Mouse (Mus musculus): ENCODE measurements around the gene Mms22l.
"Not testable (repeated sequence)": the region's sequence is repeated elsewhere in the genome, so short reads cannot be mapped to it uniquely, and the experiment has no call there.

Gene Mms22l

DNA sequence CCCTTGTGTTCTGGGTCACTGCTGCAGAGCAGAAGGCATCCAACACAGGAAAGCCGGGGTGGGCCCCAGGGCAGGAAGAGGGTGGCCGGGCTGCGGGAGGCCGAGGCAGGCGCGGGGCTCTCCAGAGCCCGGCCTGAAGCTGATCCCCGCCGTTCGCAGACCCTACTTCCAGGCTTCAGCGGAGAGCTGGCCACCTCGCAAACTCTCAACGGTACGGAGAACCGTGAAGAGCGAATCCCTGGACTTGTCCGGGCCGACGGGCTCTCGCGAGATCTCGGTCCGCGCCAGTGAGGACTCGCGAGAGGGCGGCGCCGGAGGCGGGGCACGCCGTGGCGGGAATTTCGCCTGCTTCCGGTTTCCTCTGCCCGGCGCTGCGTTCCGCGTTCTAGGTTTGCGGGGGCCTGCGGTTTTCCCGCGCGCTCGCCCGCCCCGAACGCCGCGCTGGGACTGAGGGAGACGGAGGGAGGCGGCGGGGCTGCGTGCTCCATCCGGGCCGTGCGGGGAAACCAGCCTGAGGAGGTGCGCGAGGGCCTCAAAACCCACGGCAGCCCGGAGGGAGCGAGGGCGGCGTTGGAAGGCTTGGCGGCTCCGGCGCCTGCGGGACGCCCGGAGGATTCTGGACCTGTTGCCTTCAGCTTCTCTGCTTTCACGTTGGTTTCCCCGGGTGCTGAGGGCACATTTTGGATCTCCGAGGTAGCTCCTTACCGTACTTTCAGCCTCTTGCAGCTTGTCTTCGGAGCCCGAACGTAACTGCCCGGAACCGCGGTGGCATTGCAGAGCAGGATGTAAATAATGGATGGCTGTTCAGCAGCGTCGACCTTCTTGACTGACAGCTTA is at the start of gene Mms22l:
Mms22l (plus strand) TSS at position 336 of the 837 bp plus-strand sequence.
- peak; percentile 95 for DNase-seq (ENCODE audit: low spot score)

DNA sequence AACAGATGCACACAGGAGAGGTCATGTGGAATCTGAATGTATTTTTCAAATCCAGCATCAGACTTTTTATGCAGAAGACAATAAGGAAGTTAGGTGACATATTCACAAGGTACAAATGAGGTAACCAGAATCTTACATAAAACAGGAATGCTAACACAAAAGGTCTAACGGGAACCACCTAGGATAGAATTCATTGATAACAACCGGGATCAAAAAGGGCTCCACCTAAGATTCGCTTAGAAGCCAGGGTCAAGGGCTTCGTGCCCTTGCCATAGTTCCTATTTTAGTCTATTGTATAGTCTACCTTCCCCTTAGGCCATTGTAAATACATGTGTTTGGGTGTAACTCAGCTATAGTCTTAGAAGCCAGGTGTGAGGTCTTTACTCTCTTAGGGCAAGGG is 12.2 kb upstream of the Mms22l start:
- not testable (repeated sequence) for DNase-seq (ENCODE audit: low spot score)

DNA sequence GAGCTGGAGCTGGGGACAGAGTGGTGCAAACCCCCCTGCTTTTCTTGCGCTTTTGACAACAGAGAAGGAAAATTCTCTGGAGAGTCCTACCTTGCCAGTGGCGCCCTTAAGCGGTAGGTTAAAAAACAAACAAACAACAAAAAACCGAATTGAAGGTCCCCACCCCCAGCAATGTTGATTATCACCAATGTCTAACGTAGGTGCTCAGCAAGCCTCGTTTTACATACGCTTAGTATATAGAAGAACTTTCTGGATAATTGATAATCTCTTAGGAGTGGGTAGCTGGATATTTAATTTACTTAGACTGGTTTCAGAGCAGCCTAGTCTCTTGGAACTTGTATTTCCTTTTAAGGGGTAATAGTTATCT is 685 bp downstream of the Mms22l start:
- no peak for DNase-seq (ENCODE audit: low spot score)

DNA sequence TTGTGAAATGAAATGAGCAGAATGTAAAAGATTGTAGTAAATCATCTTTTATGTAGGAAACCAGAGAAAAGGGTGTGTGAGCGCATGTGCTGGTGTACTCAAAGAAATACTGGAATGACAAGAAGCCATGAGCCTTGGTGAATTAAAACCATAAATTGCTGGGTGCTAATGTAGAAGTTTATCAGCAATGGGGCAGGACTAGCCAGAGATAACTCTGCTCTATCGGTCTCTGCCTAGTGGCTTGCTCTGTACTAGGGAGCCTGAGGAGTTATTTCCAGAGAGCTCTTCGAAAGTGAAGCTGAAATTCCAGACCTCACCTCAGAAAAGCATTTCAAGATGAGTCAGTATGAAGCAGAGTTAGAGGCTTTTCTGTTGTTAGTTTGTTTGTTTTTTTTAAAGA is 12.9 kb downstream of the Mms22l start:
- DNase-seq (ENCODE audit: low spot score), result no peak

DNA sequence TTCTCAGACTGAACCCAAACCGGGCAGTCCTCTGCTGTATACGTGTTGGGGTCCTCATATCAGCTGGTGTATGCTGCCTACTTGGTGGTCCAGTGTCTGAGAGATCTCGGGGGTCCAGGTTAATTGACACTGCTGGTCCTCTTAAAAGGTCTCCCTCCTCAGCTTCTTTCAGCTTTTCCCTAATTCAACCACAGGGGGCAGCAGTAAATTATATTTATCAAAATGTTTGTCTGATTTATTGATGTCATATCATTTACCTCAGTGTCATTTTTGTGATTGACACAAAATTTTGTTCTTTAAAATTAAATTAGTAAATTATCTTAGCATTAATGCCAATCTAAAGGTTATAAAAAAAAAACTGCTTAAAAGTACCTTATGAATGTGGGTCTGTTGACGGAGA is 40.7 kb downstream of the Mms22l start:
- DNase-seq (ENCODE audit: low spot score), result no peak

DNA sequence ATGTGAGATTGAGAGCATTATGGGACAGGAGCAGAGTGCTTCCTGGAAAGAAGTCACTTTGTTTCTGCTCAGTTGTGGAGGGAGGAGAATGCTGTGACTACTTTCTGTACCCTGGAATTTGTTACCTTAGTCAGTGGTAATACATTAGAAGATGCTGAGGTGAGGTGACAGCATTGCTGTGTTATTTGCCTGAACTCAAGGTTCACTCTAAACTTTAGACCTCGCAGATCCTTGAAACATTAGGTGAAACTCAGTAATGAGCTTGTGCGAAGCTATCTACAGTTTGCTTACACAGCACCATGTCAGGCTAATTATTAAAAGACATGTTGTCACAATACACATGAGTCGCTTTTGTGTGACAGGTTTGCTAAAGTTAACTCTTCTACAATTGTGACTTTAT is 47.2 kb downstream of the Mms22l start:
- no peak for DNase-seq (ENCODE audit: low spot score)

DNA sequence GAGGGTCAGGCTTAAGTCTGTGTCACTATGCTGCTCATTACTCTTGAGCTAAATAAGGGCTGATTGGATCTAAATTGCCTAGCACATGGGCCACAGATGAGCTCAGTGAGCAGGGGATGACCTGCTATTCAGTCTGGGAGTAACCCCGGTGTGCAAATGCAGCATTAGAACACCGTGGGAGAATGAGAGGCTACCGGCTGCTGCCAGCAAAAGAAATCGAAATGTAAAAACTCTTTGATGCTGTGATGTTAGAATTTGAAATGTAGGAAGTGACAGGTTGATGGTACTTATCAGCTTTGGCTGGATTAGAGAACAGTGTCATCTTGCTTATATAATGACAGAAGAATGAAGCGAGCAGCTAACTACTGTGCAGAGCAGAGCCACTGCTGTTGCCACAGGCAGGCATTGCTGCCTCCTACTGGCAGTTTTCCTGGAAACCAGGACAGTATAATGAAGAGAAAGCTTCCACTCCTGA is 48.5 kb downstream of the Mms22l start:
- DNase-seq (ENCODE audit: low spot score), result no peak

DNA sequence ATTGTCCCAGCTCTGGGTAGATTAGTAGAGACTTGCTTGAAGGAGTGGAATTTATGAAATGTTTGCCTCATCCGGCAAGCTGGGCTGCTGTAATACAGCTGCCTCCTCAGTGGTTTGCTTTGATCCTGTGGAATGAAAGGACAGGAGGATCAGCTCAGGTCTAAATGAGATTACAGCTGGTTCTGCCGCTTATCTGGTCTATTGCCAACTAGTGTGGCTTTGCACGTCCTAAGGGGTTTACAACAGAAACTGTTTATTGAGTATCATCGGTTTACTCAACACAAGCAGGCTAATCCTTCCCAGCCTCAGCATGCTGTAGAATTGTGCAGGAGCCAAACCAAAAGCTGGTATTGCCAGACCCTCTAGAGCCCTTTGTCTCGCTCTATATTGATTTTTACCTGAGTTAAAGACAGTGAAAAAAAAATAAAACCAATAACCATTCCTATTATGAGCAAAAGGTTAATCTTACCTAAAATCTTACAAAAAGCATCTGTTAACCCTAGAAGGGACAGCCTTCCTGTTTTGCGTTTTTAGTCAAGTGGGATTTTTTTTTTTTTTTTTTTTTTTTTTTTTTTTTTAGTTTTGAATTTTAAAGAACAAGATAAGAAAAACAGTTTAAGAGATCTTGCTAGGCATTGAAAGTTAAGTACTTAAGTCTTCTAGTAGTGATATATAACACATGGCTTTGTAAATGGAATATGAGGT is 60.0 kb downstream of the Mms22l start:
- DNase-seq (ENCODE audit: low spot score), result no peak

DNA sequence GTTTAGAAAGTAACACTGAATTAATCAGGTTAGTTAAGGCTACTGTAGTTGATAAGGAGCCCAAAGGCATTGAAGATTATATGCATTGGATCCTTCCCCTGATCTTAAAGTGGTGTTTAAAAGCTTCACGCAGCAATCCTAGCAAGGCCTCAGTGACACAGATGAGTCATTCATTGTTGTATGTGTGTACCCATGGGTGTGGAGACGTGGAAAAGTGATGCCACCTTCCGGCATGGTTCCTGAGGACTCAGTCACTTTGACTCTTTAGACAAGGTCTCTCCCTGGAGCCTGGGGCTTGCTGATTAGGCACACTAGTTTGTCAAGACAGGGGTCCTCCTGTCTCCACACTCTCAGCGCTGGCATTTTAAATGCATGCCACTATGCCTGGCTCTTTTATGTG is 60.9 kb downstream of the Mms22l start:
- no peak for DNase-seq (ENCODE audit: low spot score)

DNA sequence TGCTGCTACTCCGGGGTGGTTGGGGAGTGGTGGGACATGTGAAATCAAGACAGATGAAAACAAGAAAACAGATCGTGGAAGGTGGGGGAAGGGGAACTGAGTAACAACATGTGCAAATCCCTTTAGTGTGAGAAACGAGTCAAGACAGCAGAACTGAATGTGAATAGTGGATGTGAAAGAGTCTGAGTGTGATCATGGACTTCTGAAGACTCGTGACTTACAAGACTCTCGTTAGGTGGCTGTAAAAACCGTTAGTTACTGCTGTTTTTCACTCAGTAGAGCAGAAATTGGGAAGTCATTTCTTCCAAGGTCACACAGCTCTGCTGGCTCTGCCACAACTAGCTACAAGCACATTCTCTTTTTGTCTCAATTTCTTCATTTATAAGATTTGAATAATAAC is 71.8 kb downstream of the Mms22l start:
- no peak for DNase-seq (ENCODE audit: low spot score)

DNA sequence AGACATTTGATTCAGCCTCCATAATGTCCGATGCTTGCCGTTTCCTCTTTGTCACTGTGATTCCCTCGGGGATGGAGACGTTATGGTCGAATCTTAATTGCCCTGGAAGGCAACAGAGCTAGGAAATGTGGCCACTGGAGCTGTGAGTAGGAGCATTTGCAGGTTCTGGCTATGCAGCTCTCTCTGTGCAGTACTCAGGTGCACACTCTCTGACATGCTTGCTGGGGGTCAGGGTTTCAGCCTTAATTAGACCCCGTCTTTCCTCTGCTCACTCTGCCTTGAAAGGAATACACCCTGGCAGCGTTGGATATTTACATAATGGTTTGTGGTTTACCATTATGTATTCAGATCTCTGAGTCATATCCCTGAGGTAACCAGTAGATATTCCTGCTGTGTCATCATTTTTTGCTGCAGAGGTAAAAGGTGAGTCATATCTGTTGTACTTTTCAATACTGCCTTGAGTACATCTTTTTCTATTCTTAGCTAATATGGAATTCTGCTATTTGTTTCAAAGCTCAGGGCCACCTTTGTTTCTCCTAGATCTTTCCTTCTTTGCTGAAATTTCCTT is 72.8 kb downstream of the Mms22l start:
- no peak for DNase-seq (ENCODE audit: low spot score)

DNA sequence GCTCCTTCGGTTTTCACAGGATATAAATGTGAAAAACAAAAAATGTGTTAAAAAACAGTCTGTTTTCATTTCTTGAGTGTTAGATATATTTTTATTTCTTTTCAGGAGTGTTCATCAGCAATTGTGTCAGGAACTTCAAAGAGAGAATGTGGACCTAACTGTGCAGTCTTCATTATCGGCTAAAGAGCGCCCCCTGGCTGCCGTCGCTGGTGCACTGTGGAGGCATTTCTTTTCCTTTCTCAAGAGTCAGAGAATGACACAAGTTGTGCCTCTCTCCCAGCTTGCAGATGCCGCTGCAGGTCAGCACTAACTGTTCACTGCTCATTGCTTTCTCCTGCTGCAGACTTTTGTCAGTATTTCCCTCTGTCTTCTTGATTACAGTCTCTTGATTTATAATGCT is 78.0 kb downstream of the Mms22l start:
- DNase-seq (ENCODE audit: low spot score), result peak; percentile 30

DNA sequence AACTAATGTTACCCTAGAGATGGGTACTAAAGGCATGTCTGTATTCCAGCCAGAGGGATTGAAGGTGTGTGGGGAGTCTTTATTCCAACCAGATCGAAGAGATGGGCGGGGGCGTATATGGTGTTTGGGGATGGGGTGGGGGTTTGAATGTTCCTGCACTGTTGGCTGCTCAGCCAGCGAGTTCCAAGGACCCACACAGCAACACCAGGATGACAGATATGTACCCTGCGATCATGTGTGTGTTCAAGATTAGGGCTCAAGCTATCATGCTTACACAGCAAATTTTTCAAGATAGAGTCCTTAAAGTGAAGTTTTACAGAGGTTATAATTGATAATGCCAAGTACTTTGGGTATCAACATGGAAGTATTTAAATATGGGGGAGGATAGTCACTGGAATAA is 81.3 kb downstream of the Mms22l start:
- DNase-seq (ENCODE audit: low spot score), result no peak

DNA sequence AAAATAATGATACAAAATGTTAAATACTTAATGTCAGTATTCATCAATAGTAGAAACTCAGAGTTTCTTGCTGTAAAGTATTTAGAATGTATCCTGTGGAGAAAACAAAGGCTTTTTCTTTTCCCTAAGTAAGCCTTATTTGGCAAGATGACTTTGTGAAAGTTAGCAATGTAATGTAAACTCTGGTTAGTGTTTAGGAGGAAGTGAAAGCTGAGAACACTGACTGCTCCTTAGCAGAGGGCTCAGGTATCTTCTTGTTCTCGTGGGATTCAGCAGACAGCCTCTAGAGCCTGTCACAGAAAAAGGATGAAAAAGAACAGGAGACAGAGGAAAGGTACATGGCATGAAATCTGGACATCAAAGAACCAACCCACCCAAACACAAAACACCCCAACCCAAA is 86.0 kb downstream of the Mms22l start:
- no peak for DNase-seq (ENCODE audit: low spot score)

DNA sequence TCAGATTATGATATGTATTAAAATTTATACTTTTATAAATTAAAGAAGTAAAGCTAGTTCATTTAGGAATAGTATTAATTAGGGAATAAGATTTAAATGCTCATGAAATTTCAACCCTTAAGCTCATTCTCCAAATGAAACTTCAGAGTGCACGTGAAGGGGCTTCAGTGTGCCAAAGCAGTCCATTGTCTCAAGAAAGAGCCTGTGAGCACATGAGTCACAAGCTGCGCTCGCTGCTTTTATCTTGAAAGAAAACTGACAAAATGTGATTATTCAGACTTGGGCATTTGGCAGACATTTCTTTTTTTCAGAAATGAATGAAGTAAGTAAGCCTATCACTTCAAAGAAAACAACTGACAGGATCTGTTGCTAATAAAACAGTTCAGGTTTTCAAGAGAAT is 87.7 kb downstream of the Mms22l start:
- DNase-seq (ENCODE audit: low spot score), result no peak

DNA sequence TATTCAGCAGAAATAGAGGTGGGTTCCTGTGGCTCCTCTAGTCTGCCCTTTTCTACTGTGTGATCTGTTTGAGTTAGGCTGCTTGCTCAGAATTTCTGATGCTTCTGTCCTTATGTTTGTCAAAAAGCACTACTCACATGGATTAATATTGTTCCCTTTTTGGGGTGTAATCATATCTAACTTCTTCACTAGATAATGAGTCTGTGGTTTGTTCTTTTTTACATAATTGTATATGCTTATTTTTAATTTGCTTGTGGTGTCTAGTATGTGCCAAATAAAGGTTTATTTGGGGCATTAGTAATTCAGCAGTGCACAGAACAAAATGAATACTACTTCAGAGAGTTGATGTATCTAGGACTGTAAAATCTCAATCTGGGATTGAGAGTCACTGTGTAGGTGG is 98.6 kb downstream of the Mms22l start:
- no peak for DNase-seq (ENCODE audit: low spot score)

DNA sequence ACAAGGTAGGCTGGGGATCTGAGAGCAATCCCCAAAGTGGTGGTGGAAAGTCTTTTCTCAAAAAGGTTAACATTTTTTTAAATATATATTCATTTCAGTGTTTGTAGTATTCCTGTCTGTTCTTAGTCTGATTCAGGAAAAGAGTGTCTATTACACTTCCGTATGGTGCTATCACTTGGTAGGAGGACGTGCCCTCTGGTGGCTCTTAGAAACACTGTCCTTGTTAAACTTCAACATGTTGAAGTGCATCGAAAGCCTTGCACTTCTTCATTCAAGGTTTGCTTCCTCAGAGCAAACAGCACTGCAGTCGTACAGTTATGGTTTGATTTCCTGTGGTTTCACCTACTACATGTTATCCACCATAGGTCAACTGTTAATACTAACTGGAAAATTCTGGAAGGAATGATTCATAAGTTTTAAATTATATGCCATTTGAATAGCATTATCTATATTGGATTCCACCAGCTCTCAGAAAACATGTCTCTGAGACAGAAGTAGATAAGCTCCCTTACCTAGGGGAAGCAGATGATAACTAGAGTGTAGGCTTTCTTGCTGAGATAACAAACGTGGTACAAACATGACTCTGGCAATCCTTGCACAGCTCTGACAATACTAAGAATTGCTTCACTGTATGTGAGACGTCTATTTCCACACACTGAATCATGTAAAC is 100.8 kb downstream of the Mms22l start:
- DNase-seq (ENCODE audit: low spot score), result no peak

DNA sequence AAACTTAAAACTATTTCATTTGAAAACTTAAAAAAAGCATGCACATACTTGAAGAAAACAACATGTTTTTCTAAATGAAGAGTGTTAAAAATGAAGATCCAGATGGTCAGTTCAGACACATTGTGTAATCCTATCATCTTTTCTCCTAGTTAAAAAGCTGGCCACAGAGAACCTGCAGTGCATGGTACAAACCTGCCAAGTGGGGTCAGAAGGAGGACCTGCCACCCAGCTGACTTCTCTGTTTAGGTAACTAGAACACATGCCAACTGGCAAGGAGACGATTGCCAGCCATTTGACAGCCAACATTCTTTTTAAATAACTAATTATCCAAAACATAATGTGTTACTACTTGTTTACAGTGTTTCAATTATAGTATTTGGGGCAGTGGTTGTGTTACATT is 102.4 kb downstream of the Mms22l start:
- DNase-seq (ENCODE audit: low spot score), result no peak

DNA sequence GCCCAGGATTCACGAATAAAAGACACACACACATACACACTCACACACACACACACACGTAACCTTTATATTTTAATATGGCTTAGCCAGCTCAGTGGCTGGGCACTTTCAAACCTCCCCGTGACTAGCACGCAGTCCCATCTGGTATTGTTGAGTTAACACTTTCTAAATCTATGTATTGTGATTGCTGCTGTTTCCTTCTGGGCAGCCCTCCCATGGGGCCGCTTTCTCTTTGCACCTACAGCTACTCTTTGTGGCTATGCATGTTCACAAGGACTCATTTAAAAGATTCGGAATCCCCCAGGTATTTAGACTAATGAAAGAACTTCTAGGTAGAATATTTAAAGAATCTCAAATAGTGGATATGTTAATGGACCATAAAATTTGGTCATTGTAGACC is 105.5 kb downstream of the Mms22l start:
- no peak for DNase-seq (ENCODE audit: low spot score)

DNA sequence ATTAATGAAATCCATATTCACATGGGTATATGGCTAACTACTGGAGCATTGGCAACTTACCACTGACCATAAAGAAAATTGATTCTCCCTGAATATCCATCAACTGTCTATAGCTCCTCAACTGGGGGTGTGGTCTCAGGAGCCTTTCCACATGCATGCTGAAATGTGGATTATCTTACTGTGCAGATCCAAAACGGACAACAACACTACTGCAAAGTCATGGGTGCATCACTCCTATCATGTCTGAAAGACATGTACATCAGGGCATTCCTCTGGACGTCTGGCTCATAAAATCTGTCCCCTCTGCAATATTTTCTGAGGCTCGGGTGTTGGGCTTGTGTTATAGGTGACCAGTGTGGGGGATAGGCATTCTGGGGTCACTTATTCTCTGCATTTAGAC is 112.8 kb downstream of the Mms22l start:
- no peak for DNase-seq (ENCODE audit: low spot score)

DNA sequence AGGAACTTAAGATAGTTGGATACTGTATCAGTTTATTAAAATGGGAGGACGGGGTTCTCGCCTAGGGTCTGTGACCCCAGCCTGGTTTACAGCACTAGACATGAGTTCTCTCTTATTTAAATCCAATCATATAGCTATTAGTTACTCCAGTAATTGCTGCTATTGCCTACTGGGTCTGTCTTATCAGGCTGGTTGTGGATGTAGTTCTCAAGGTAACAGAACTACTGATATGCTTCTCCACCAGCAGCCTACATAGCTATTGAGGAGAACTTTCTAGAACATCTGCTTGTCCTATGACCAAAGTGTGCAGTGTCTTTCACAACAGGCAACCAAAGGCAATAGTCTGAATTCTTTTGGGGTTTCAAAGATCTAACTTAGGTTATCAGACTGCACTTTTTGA is 113.3 kb downstream of the Mms22l start:
- no peak for DNase-seq (ENCODE audit: low spot score)

DNA sequence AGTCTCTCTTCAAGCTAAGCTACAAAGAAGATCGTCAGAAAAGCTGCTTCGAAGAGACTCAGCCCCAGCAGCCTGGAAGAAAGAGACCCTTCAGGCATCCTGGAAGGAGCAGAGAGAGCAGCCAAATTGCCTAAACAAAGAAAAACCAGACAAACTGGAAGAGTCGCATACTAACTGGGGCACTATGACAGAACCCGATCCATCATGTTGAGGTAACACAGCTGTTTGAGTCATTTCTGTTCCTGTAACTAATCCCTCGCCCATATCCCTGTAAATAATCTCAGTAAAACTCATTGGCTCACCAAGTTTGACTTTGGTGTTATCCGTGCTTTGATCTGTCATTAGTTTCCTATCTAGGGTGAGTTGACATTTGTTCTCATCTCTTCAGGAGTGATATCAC is 123.8 kb downstream of the Mms22l start:
- DNase-seq (ENCODE audit: low spot score), result no peak

DNA sequence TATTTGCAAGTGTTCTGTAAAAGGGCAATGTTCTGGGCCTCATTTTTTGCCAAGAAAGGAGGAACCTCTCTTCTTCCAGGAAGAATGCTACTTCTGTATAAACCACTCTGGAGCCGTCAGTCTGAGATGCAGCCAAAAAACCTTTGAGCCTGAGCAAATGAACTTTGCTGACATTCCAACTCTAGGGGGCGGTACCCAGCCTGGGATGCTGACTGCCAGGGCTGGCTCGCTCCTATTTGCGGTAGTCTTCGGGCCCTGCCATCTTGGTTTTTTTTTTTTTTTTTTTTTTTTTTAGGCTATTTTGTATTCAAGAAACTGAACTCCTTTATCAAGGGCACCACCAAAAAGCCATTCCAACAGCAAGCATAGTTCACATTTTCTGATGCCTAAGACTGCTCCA is 124.2 kb downstream of the Mms22l start:
- no peak for DNase-seq (ENCODE audit: low spot score)
